Mouse (Mus musculus) MEL (cell line): ENCODE measurements around the gene Tmem201.

Experiments used
- CTCF ChIP-seq, 3 experiments: IDR thresholded peaks in 2 of 3; conservative IDR thresholded peaks in 1 of 3; 2 replicates each; pipeline ENCODE4 v1.5.1; 2011 to 2012; ENCODE audit warnings: low read length in 3 of 3, low read depth in 2 of 3, mild to moderate bottlenecking in 2 of 3, improper control_type of control experiment in 1 of 3, inconsistent platforms in 1 of 3, mixed read lengths in 1 of 3, moderate library complexity in 1 of 3; ENCODE audit not compliant: control insufficient read depth in 1 of 3, insufficient read depth in 1 of 3, poor library complexity in 1 of 3, severe bottlenecking in 1 of 3
- EP300 ChIP-seq, 2 experiments: IDR thresholded peaks; 2 replicates each; pipeline ENCODE4 v1.6.1; 2011; ENCODE audit warnings: improper control_type of control experiment in 2 of 2, low read length in 2 of 2, low read depth in 1 of 2, mild to moderate bottlenecking in 1 of 2
- MAZ ChIP-seq: IDR thresholded peaks from 2 replicates; pipeline ENCODE4 v1.6.1; 2012; ENCODE audit warnings: low read depth, mild to moderate bottlenecking, inconsistent platforms, low read length, improper control_type of control experiment
- POLR2A ChIP-seq, 2 experiments: IDR thresholded peaks; 2 replicates each; pipeline ENCODE4 v1.6.1; 2011 to 2012; ENCODE audit warnings: low read length in 2 of 2, mild to moderate bottlenecking in 2 of 2, control low read depth in 1 of 2, improper control_type of control experiment in 1 of 2, low read depth in 1 of 2, moderate library complexity in 1 of 2; ENCODE audit not compliant: control insufficient read depth in 1 of 2, insufficient read depth in 1 of 2, poor library complexity in 1 of 2
- ZNF384 ChIP-seq: IDR thresholded peaks from 2 replicates; pipeline ENCODE4 v1.6.1; 2012; ENCODE audit warnings: low read depth, mild to moderate bottlenecking, inconsistent platforms, low read length, improper control_type of control experiment

GRCm38 (mm10) chr4:149724916-149725470 lies 12.9 kb downstream of the Tmem201 start:
- TF ChIP-seq MAZ (no peak), ZNF384 (no peak), POLR2A (IDR thresholded peaks at IDR 0.05; ENCODE audit: control insufficient read depth in 1 of 2, insufficient read depth in 1 of 2, low read depth in 1 of 2, low read length in 2 of 2, poor library complexity in 1 of 2) (no peak), CTCF (IDR thresholded peaks at IDR 0.05 in 2 of 3, conservative IDR thresholded peaks at IDR 0.05 in 1 of 3; ENCODE audit: control insufficient read depth in 1 of 3, insufficient read depth in 1 of 3, low read depth in 2 of 3, low read length in 3 of 3, poor library complexity in 1 of 3, severe bottlenecking in 1 of 3) (no peak), EP300 (IDR thresholded peaks at IDR 0.05; ENCODE audit: low read depth in 1 of 2, low read length in 2 of 2) (no peak)
